Mouse (Mus musculus) ovary, postnatal 14 days (tissue): Measurements from ENCODE around the gene Bin2.

ENCODE experiments used
- DNase-seq: peaks from one replicate; pipeline ENCODE4 v3.0.0; 2022; ENCODE audit warnings: low spot score

Bin2 gene

GRCm38 (mm10) chr15:100681770-100682169 is 12.4 kb upstream of the Bin2 start:
- no peak for DNase-seq

GRCm38 (mm10) chr15:100680381-100680780 is 11.0 kb upstream of the Bin2 start:
- no peak for DNase-seq

GRCm38 (mm10) chr15:100679005-100679404 is 9.7 kb upstream of the Bin2 start:
- no peak for DNase-seq

- no peak for DNase-seq
Measured at GRCm38 (mm10) chr15:100678581-100678980, 9.2 kb upstream of the Bin2 start.

GRCm38 (mm10) chr15:100677675-100678074 is 8.3 kb upstream of the Bin2 start:
- DNase-seq: no peak

- DNase-seq: no peak
Measured at GRCm38 (mm10) chr15:100676521-100676920, 7.2 kb upstream of the Bin2 start.

- no peak for DNase-seq
Measured at GRCm38 (mm10) chr15:100675486-100675885, 6.1 kb upstream of the Bin2 start.

- no peak for DNase-seq
Measured at GRCm38 (mm10) chr15:100674566-100674965, 5.2 kb upstream of the Bin2 start.

GRCm38 (mm10) chr15:100673585-100674391 is 4.4 kb upstream of the Bin2 start:
- no peak for DNase-seq

GRCm38 (mm10) chr15:100670833-100671232 is 1.5 kb upstream of the Bin2 start:
- no peak for DNase-seq

- DNase-seq: no peak
Measured at GRCm38 (mm10) chr15:100670004-100670403, 651 bp upstream of the Bin2 start.

- no peak for DNase-seq
Measured at GRCm38 (mm10) chr15:100667871-100668545, 1.3 kb downstream of the Bin2 start.

- DNase-seq: no peak
Measured at GRCm38 (mm10) chr15:100667420-100667819, 1.9 kb downstream of the Bin2 start.

GRCm38 (mm10) chr15:100666851-100667250 is 2.5 kb downstream of the Bin2 start:
- DNase-seq: no peak

GRCm38 (mm10) chr15:100666219-100666696 is 3.1 kb downstream of the Bin2 start:
- no peak for DNase-seq

GRCm38 (mm10) chr15:100665411-100666218 is 3.7 kb downstream of the Bin2 start:
- no peak for DNase-seq

GRCm38 (mm10) chr15:100664813-100665274 is 4.5 kb downstream of the Bin2 start:
- DNase-seq: no peak

- DNase-seq: no peak
Measured at GRCm38 (mm10) chr15:100660805-100661204, 8.5 kb downstream of the Bin2 start.

GRCm38 (mm10) chr15:100660306-100660705 is 9.0 kb downstream of the Bin2 start:
- DNase-seq: no peak

- no peak for DNase-seq
Measured at GRCm38 (mm10) chr15:100655201-100655600, 14.2 kb downstream of the Bin2 start.

- DNase-seq: no peak
Measured at GRCm38 (mm10) chr15:100654271-100654670, 15.1 kb downstream of the Bin2 start.

GRCm38 (mm10) chr15:100651610-100652009 is 17.7 kb downstream of the Bin2 start:
- DNase-seq: no peak
